Mouse (Mus musculus) heart, embryonic 11.5 days (tissue): ENCODE measurements at regions not wholly inside any gene's neighbourhood (a gene's known extent, or its start where the extent isn't known, plus 50 kb on each side); places are given as distances from the start of the nearest gene placed in this dataset.
A peak's percentile ranks its signal among the peaks of the same experiment; 100 is the strongest.

ENCODE experiments used
- ATAC-seq: fragments of 200-750 bp; cut with Nextera tagmentation; replicated peaks from 2 replicates; pipeline ENCODE4 v1.8.0; 2017; ENCODE audit warnings: moderate library complexity; ENCODE audit not compliant: insufficient number of reproducible peaks, low FRiP score, low TSS enrichment
- H3K27ac ChIP-seq: fragments of 300-500 bp; sonication (generic); 2 replicates; pipeline ENCODE4 v1.5.1; 2014; ENCODE audit warnings: mild to moderate bottlenecking, low read depth, low read length
- H3K27me3 ChIP-seq: fragments of 300-500 bp; sonication (generic); 2 replicates; pipeline ENCODE4 v1.6.1; 2014; ENCODE audit warnings: mild to moderate bottlenecking, low read length, mixed read lengths; ENCODE audit not compliant: control insufficient read depth, insufficient read depth
- H3K36me3 ChIP-seq: fragments of 300-500 bp; sonication (generic); 2 replicates; pipeline ENCODE4 v1.6.1; 2014; ENCODE audit warnings: mild to moderate bottlenecking, low read length, moderate library complexity, mixed read lengths; ENCODE audit not compliant: control insufficient read depth, insufficient read depth
- H3K4me1 ChIP-seq: fragments of 300-500 bp; sonication (generic); 2 replicates; pipeline ENCODE4 v1.6.1; 2014; ENCODE audit warnings: low read length; ENCODE audit not compliant: control insufficient read depth, insufficient read depth
- H3K4me2 ChIP-seq: fragments of 300-500 bp; sonication (generic); 2 replicates; pipeline ENCODE4 v1.6.1; 2014; ENCODE audit warnings: mild to moderate bottlenecking, moderate library complexity
- H3K4me3 ChIP-seq: fragments of 300-500 bp; sonication (generic); 2 replicates; pipeline ENCODE4 v1.5.1; 2014; ENCODE audit warnings: low read depth, low read length
- H3K9ac ChIP-seq: fragments of 300-500 bp; sonication (generic); 2 replicates; pipeline ENCODE4 v1.6.1; 2014; ENCODE audit warnings: mild to moderate bottlenecking, low read depth, low read length, moderate library complexity
- H3K9me3 ChIP-seq: fragments of 300-500 bp; sonication (generic); replicated peaks from 2 replicates; pipeline ENCODE4 v1.6.1; 2016; ENCODE audit warnings: low read length; ENCODE audit not compliant: control insufficient read depth
- WGBS: fragments of 180-500 bp; shearing (Covaris S2); extraction: QIAGEN DNeasy Blood & Tissue Kit; methylation state at CpG from one replicate; pipeline ENCODE4 v1.1.7; 2014; ENCODE audit not compliant: insufficient replicate concordance; 5-methylcytosine and 5-hydroxymethylcytosine counted together

- Histone ChIP-seq H3K27me3 (no peaks in the 10 kb centered on the region), H3K36me3 (no peaks in the 10 kb centered on the region), H3K9ac (no peak overlapping the region), H3K4me2 (no peak overlapping the region), H3K4me1 (no peaks in the 10 kb centered on the region), H3K27ac (no peak overlapping the region), H3K9me3 (no peaks in the 10 kb centered on the region), H3K4me3 (no peak overlapping the region)
- no peak for ATAC-seq
- 87% methylated on average over 3 of the region's 3 CpGs for WGBS
Measured at GRCm38 (mm10) chr16:8246445-8246844, 178.5 kb downstream of the Tmem114 start.

GRCm38 (mm10) chr16:8245612-8246011 is 179.3 kb downstream of the Tmem114 start:
- Histone ChIP-seq H3K9me3 (no peaks in the 10 kb centered on the region), H3K36me3 (no peaks in the 10 kb centered on the region), H3K4me2 (no peak overlapping the region), H3K27me3 (no peaks in the 10 kb centered on the region), H3K4me3 (no peak overlapping the region), H3K4me1 (no peaks in the 10 kb centered on the region), H3K9ac (no peak overlapping the region), H3K27ac (no peak overlapping the region)
- WGBS = 78% methylated on average over 3 of the region's 3 CpGs
- ATAC-seq = no peak

- Histone ChIP-seq H3K4me3 (no peak overlapping the region), H3K4me1 (peaks cover 3% of the 10 kb centered on the region; the same call in 1 of the 2 replicates), H3K27ac (no peak overlapping the region), H3K9me3 (no peaks in the 10 kb centered on the region), H3K9ac (no peak overlapping the region), H3K36me3 (no peaks in the 10 kb centered on the region), H3K27me3 (no peaks in the 10 kb centered on the region), H3K4me2 (no peak overlapping the region)
- 70% methylated on average over 1 of the region's 1 CpGs for WGBS
- no peak for ATAC-seq
Measured at GRCm38 (mm10) chr16:8234351-8234750, 190.6 kb downstream of the Tmem114 start.

GRCm38 (mm10) chr16:8232079-8232478 is 192.9 kb downstream of the Tmem114 start:
- Histone ChIP-seq H3K27ac (peak overlapping the region; percentile 62), H3K9ac (no peak overlapping the region), H3K27me3 (no peaks in the 10 kb centered on the region), H3K9me3 (no peaks in the 10 kb centered on the region), H3K36me3 (no peaks in the 10 kb centered on the region), H3K4me3 (no peak overlapping the region), H3K4me2 (no peak overlapping the region), H3K4me1 (peaks cover 3% of the 10 kb centered on the region; the same call in 1 of the 2 replicates)
- WGBS = 44% methylated on average over 4 of the region's 4 CpGs
- peak; percentile 52; the same call in 1 of the 2 replicates for ATAC-seq

- Histone ChIP-seq H3K4me3 (no peak overlapping the region), H3K36me3 (no peaks in the 10 kb centered on the region), H3K4me1 (no peaks in the 10 kb centered on the region), H3K9ac (no peak overlapping the region), H3K9me3 (no peaks in the 10 kb centered on the region), H3K4me2 (no peak overlapping the region), H3K27ac (no peak overlapping the region), H3K27me3 (no peaks in the 10 kb centered on the region)
- no peak for ATAC-seq
- 74% methylated on average over 10 of the region's 10 CpGs for WGBS
Measured at GRCm38 (mm10) chr16:8223625-8224300, 201.2 kb downstream of the Tmem114 start.

GRCm38 (mm10) chr16:8208251-8209181 is 216.4 kb downstream of the Tmem114 start:
- H3K36me3 ChIP-seq = no peaks in the 10 kb centered on the region
- no peak overlapping the region for H3K4me2 ChIP-seq
- H3K9ac ChIP-seq = no peak overlapping the region
- ATAC-seq = 0 out of 2 replicates have a peak, but pooled peaks have one; percentile 42
- WGBS = 35% methylated on average over 8 of the region's 8 CpGs
- no peaks in the 10 kb centered on the region for H3K4me1 ChIP-seq
- H3K27me3 ChIP-seq = no peaks in the 10 kb centered on the region
- H3K9me3 ChIP-seq = no peaks in the 10 kb centered on the region
- no peak overlapping the region for H3K4me3 ChIP-seq
- no peak overlapping the region for H3K27ac ChIP-seq

- no peaks in the 10 kb centered on the region for H3K4me1 ChIP-seq
- H3K4me3 ChIP-seq = no peak overlapping the region
- H3K27me3 ChIP-seq = no peaks in the 10 kb centered on the region
- H3K9me3 ChIP-seq = no peaks in the 10 kb centered on the region
- WGBS = 74% methylated on average over 5 of the region's 5 CpGs
- ATAC-seq = no peak
- no peak overlapping the region for H3K4me2 ChIP-seq
- no peaks in the 10 kb centered on the region for H3K36me3 ChIP-seq
- H3K27ac ChIP-seq = no peak overlapping the region
- H3K9ac ChIP-seq = no peak overlapping the region
Measured at GRCm38 (mm10) chr16:8205014-8205413, 219.9 kb downstream of the Tmem114 start.

- Histone ChIP-seq H3K27ac (no peak overlapping the region), H3K4me2 (no peak overlapping the region), H3K4me1 (no peaks in the 10 kb centered on the region), H3K36me3 (no peaks in the 10 kb centered on the region), H3K4me3 (no peak overlapping the region), H3K9ac (no peak overlapping the region), H3K27me3 (no peaks in the 10 kb centered on the region), H3K9me3 (no peaks in the 10 kb centered on the region)
- 70% methylated on average over 3 of the region's 3 CpGs for WGBS
- ATAC-seq = no peak
Measured at GRCm38 (mm10) chr16:8201306-8201705, 223.6 kb downstream of the Tmem114 start.
